Mouse (Mus musculus) cerebellum, adult 2 months (tissue): Measurements from ENCODE around the gene Ccdc57.

Experiments
- CTCF ChIP-seq: fragments of 200-500 bp; IDR thresholded peaks from 2 replicates; pipeline ENCODE4 v1.5.1; 2011; ENCODE audit warnings: low read depth, mild to moderate bottlenecking, control low read depth, low read length, moderate library complexity, borderline replicate concordance; ENCODE audit not compliant: insufficient read depth
- POLR2A ChIP-seq: fragments of 200-500 bp; IDR thresholded peaks from 2 replicates; pipeline ENCODE4 v1.6.1; 2011; ENCODE audit warnings: low read length, control low read depth, borderline replicate concordance; ENCODE audit not compliant: insufficient read depth

DNA sequence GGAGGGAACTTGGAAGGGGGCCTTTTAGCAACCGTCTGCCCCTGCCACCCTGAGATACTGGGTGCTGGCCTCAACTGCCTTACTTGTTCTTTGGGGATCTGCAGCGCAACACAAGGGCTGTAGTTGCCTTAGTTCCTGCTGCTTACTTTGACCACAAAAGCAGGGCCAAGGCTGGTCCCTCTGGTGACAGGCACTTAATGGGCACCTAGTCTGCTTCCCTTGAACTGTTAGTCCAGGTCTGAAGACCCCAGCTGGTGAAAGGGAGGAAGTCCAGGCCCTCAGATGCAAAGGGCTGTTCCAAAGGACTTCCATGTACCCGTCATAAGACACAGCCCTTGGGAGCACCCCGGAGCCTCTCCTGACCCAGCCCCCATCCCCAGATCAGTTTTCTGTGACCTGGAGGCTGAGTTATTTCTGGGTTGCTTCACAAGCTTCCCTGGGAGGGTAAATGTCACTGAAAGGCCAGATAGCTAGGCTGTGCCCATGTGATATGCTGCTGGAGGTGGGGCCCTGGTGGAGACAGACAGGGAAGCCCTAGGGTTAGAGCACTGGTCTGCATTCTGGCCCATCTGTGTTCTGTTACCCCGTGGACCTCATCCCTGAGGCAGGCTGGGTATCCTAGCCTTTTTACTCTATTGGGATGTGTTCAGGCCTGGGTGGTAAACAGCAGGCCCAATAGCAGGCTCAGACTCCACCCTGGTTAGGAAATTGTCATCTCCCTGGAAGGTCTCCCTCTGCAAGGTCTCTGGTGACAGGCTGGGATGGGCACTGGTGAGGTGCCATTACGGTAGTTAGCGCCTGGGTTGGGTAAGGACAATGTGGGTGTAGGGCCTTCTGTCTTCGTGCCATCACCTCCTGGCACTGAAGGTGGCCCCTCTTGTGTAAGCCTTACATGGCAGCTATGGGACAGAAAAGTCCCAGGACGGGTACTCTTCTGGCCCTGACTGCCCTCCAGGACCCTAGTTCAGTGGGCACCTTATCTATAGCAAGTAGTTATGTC lies 19.4 kb upstream of the Ccdc57 start:
- TF ChIP-seq POLR2A (no peak), CTCF (no peak)
